Mouse (Mus musculus) forebrain, embryonic 11.5 days (tissue): ENCODE results near the gene Olfr49. TPM values are rescaled to one million over a fixed set of nuclear protein-coding genes. Genes with fewer than 3 reads are reported as not detected.

ENCODE experiments used
- ATAC-seq: fragments of 200-750 bp; cut with Nextera tagmentation; replicated peaks from 2 replicates; pipeline ENCODE4 v1.8.0; 2017; ENCODE audit warnings: moderate TSS enrichment; ENCODE audit not compliant: low FRiP score
- DNase-seq: peaks from one replicate; pipeline ENCODE4 v3.0.0-alpha.2; 2017; ENCODE audit warnings: low spot score
- H3K27ac ChIP-seq: fragments of 300-500 bp; sonication (generic); 2 replicates; pipeline ENCODE4 v1.5.1; 2014; ENCODE audit warnings: low read depth, low read length
- H3K27me3 ChIP-seq: fragments of 300-500 bp; sonication (generic); 2 replicates; pipeline ENCODE4 v1.6.1; 2014; ENCODE audit warnings: mild to moderate bottlenecking, low read length, mixed read lengths; ENCODE audit not compliant: control insufficient read depth, insufficient read depth
- H3K36me3 ChIP-seq: fragments of 300-500 bp; sonication (generic); 2 replicates; pipeline ENCODE4 v1.6.1; 2014; ENCODE audit warnings: mild to moderate bottlenecking, low read length, moderate library complexity, mixed read lengths; ENCODE audit not compliant: control insufficient read depth, insufficient read depth
- H3K4me1 ChIP-seq: fragments of 300-500 bp; sonication (generic); replicated peaks from 2 replicates; pipeline ENCODE4 v1.6.1; 2014; ENCODE audit warnings: low read length, mixed read lengths; ENCODE audit not compliant: control insufficient read depth, insufficient read depth
- H3K4me2 ChIP-seq: fragments of 300-500 bp; sonication (generic); 2 replicates; pipeline ENCODE4 v1.6.1; 2014; ENCODE audit warnings: low read depth, mild to moderate bottlenecking, low read length, moderate library complexity, mixed read lengths; ENCODE audit not compliant: severe bottlenecking
- H3K4me3 ChIP-seq: fragments of 300-500 bp; sonication (generic); 2 replicates; pipeline ENCODE4 v1.5.1; 2014; ENCODE audit warnings: low read depth, low read length
- H3K9ac ChIP-seq: fragments of 300-500 bp; sonication (generic); 2 replicates; pipeline ENCODE4 v1.6.1; 2014; ENCODE audit warnings: low read length
- H3K9me3 ChIP-seq: fragments of 300-500 bp; sonication (generic); 2 replicates; pipeline ENCODE4 v1.6.1; 2016; ENCODE audit warnings: low read length, mixed read lengths; ENCODE audit not compliant: control insufficient read depth
- WGBS: fragments of 180-500 bp; shearing (Covaris S2); extraction: QIAGEN DNeasy Blood & Tissue Kit; methylation state at CpG from one replicate; pipeline ENCODE4 v1.1.7; 2014; 5-methylcytosine and 5-hydroxymethylcytosine counted together
- polyA plus RNA-seq: library from polyadenylated mRNA; unstranded; fragments of >200 nt; fragmentation: Nextera tagmentation; extraction: Ambion mirVana; gene quantifications from 2 replicates; pipeline ENCODE4 v1.2.1, GENCODE M21; 2014

The Olfr49 gene
- not detected in 2 replicates for polyA plus RNA-seq

GRCm38 (mm10) chr14:54284839-54285238 is at the start of gene Olfr49:
Gene Olfr49 (minus strand): TSS chr14:54284939.
- WGBS, result 89% methylated on average over 1 of the region's 1 CpGs
- no peaks in the 10 kb centered on the region for H3K9me3 ChIP-seq
- no peak within 1 kb of the TSS for H3K4me2 ChIP-seq
- no peaks in the 10 kb centered on the region for H3K27me3 ChIP-seq
- DNase-seq, result no peak
- no peak within 1 kb of the TSS for H3K4me3 ChIP-seq
- no peak within 1 kb of the TSS for H3K9ac ChIP-seq
- no peaks in the 10 kb centered on the region for H3K36me3 ChIP-seq
- ATAC-seq, result no peak
- H3K27ac ChIP-seq, result no peak within 1 kb of the TSS
- H3K4me1 ChIP-seq, result no peaks in the 10 kb centered on the region

- H3K9me3 ChIP-seq, result no peaks in the 10 kb centered on the region
- no peak overlapping the region for H3K9ac ChIP-seq
- H3K36me3 ChIP-seq, result no peaks in the 10 kb centered on the region
- H3K4me2 ChIP-seq, result no peak overlapping the region
- peak overlapping the region; percentile 94; the same call in 1 of the 2 replicates for H3K27ac ChIP-seq
- H3K27me3 ChIP-seq, result no peaks in the 10 kb centered on the region
- DNase-seq (no peak), ATAC-seq (no peak)
- H3K4me1 ChIP-seq, result peaks cover 13% of the 10 kb centered on the region; the same call in 1 of the 2 replicates
- WGBS, result 83% methylated on average over 8 of the region's 8 CpGs
- no peak overlapping the region for H3K4me3 ChIP-seq
These were observed 48.9 kb upstream of the Olfr49 start for GRCm38 (mm10) chr14:54333452-54334189.

GRCm38 (mm10) chr14:54332176-54333074 is 47.7 kb upstream of the Olfr49 start:
- Histone ChIP-seq H3K27me3 (no peaks in the 10 kb centered on the region), H3K27ac (peak overlapping the region; percentile 94), H3K36me3 (no peaks in the 10 kb centered on the region), H3K4me2 (0 out of 2 replicates have a peak overlapping the region, but pooled peaks have one; percentile 11), H3K4me3 (no peak overlapping the region), H3K4me1 (peaks cover 13% of the 10 kb centered on the region; the same call in 1 of the 2 replicates), H3K9me3 (no peaks in the 10 kb centered on the region), H3K9ac (peak overlapping the region; percentile 7; the same call in 1 of the 2 replicates)
- ATAC-seq (peak; percentile 95), DNase-seq (peak; percentile 69)
- 16% methylated on average over 5 of the region's 5 CpGs for WGBS

- Histone ChIP-seq H3K9ac (no peak overlapping the region), H3K4me3 (no peak overlapping the region), H3K9me3 (no peaks in the 10 kb centered on the region), H3K4me1 (peaks cover 13% of the 10 kb centered on the region; the same call in 1 of the 2 replicates), H3K4me2 (no peak overlapping the region), H3K36me3 (no peaks in the 10 kb centered on the region), H3K27me3 (no peaks in the 10 kb centered on the region), H3K27ac (peak overlapping the region; percentile 94; the same call in 1 of the 2 replicates)
- ATAC-seq (no peak), DNase-seq (no peak)
- 79% methylated on average over 1 of the region's 1 CpGs for WGBS
These were observed 46.4 kb upstream of the Olfr49 start for GRCm38 (mm10) chr14:54331178-54331577.

- Histone ChIP-seq H3K9me3 (no peaks in the 10 kb centered on the region), H3K4me1 (peaks cover 13% of the 10 kb centered on the region; the same call in 1 of the 2 replicates), H3K36me3 (no peaks in the 10 kb centered on the region), H3K27ac (no peak overlapping the region), H3K4me2 (no peak overlapping the region), H3K9ac (no peak overlapping the region), H3K27me3 (no peaks in the 10 kb centered on the region), H3K4me3 (no peak overlapping the region)
- ATAC-seq, result no peak
- DNase-seq, result no peak
- 58% methylated on average over 9 of the region's 9 CpGs for WGBS
These were observed 44.5 kb upstream of the Olfr49 start for GRCm38 (mm10) chr14:54329201-54329600.

GRCm38 (mm10) chr14:54328548-54328947 is 43.8 kb upstream of the Olfr49 start:
- Histone ChIP-seq H3K9ac (no peak overlapping the region), H3K27me3 (no peaks in the 10 kb centered on the region), H3K4me3 (no peak overlapping the region), H3K36me3 (no peaks in the 10 kb centered on the region), H3K4me2 (no peak overlapping the region), H3K27ac (no peak overlapping the region), H3K4me1 (peaks cover 13% of the 10 kb centered on the region; the same call in 1 of the 2 replicates), H3K9me3 (no peaks in the 10 kb centered on the region)
- DNase-seq, result no peak
- ATAC-seq, result no peak
- 86% methylated on average over 2 of the region's 2 CpGs for WGBS

GRCm38 (mm10) chr14:54324486-54324885 is 39.7 kb upstream of the Olfr49 start:
- DNase-seq, result no peak
- no peaks in the 10 kb centered on the region; the same call in 1 of the 2 replicates for H3K9me3 ChIP-seq

GRCm38 (mm10) chr14:54321556-54322376 is 37.0 kb upstream of the Olfr49 start:
- H3K4me3 ChIP-seq, result no peak overlapping the region
- H3K27me3 ChIP-seq, result no peaks in the 10 kb centered on the region
- WGBS, result 79% methylated on average over 18 of the region's 18 CpGs
- no peak overlapping the region for H3K9ac ChIP-seq
- H3K36me3 ChIP-seq, result no peaks in the 10 kb centered on the region
- H3K4me2 ChIP-seq, result no peak overlapping the region
- no peaks in the 10 kb centered on the region for H3K4me1 ChIP-seq
- no peak overlapping the region for H3K27ac ChIP-seq
- H3K9me3 ChIP-seq, result no peaks in the 10 kb centered on the region; the same call in 1 of the 2 replicates
- ATAC-seq (no peak), DNase-seq (no peak)

More at GRCm38 (mm10) chr14:54324486-54324885, 39.7 kb upstream of the Olfr49 start:
- Histone ChIP-seq H3K27ac (no peak overlapping the region), H3K4me2 (no peak overlapping the region), H3K4me1 (no peaks in the 10 kb centered on the region), H3K9ac (no peak overlapping the region), H3K27me3 (no peaks in the 10 kb centered on the region), H3K4me3 (no peak overlapping the region), H3K36me3 (no peaks in the 10 kb centered on the region)
- no peak for ATAC-seq
- 79% methylated on average over 5 of the region's 5 CpGs for WGBS
